Mouse (Mus musculus) cerebellum, adult 9-11 months (tissue): ENCODE measurements around the gene Rps29.

Experiments used
- DNase-seq: peaks from one replicate; pipeline ENCODE4 v3.0.0; 2022

Rps29 gene

DNA sequence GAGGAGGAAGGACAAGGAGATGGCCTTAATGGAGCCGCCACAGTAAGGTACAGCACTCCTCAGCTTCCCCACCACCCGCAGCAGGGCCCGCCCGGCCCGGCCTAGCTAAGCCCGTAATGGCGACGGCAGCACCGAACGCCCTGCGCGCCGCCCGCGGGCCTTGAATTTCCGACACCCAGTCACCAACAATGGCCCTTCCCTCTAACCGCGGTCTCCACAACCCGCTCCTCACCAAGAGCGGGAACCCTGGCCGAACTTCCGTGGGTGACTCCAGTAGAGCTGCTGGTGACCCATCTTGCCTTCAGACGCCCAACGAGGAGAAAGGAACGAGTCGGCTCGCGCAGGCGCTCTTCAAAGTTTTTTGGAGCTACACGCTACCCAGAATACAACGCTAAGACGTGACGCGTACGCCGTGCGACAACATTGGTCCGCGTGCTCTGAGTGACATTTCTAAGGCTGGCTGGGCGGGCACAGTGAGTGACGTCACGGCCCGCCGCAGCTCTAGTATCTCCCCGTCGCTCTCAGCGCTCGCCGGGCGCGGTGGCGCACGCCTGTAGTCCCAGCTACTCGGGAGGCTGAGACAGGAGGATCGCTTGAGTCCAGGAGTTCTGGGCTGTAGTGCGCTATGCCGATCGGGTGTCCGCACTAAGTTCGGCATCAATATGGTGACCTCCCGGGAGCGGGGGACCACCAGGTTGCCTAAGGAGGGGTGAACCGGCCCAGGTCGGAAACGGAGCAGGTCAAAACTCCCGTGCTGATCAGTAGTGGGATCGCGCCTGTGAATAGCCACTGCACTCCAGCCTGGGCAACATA, at the start of gene Rps29:
Rps29 (minus strand) TSS at position 422 of the 813 bp plus-strand sequence.
- peak; percentile 99 for DNase-seq

DNA sequence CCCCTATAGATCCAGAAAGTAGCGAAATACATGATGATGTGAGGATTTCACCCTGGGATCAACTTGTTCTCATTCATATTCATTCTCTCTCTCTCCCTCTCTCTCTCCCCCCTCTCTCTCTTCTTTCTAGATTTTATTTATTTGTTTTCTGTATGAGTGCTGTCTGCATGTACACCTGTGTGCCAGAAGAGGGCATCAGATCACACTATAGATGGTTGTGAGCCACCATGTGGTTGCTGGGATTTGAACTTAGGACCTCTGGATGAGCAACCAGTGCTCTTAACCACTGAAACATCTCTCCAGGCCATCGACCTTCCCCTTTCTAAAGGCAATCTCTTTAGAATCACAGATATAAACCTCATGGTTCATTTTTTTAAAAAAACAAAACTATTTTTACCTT, 49.5 kb upstream of the Rps29 start:
- no peak for DNase-seq

DNA sequence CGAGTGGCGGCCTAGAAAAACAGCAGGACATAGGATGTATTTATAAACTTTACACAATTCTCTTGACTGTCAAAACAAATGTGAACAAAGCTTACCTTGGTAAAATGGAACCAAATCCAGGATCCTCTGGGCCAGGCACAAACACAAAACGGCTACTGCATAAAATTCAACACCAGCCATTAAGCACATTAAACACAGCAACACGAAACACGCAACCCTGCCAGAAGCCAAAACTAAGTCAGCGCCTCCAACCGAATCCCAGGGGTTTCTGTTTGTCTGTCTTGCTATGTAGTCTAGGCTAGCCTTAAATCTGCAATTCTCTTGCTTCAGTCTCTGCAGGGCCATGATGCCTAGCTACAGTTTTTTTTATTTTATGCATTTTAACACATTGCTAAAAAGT, 48.9 kb upstream of the Rps29 start:
- no peak for DNase-seq

DNA sequence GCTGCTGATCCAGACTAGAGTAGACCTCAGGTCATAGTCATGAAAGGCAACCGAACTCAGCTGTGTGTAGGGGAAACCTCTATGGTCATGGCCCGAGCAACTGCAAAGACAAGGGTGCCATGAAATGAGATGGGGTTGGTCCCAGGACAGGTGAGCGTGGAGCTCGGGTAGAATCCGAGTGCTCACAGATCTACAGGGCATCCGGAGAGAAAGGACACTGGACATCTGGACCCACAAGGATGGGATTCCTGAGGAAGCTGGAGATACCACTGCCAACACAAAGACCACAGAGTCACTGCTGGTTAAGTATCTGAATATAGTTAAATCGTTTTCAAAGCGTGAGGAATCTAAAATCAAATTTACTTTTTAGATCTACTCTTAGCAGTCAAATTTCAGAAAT, 48.4 kb upstream of the Rps29 start:
- DNase-seq: no peak

DNA sequence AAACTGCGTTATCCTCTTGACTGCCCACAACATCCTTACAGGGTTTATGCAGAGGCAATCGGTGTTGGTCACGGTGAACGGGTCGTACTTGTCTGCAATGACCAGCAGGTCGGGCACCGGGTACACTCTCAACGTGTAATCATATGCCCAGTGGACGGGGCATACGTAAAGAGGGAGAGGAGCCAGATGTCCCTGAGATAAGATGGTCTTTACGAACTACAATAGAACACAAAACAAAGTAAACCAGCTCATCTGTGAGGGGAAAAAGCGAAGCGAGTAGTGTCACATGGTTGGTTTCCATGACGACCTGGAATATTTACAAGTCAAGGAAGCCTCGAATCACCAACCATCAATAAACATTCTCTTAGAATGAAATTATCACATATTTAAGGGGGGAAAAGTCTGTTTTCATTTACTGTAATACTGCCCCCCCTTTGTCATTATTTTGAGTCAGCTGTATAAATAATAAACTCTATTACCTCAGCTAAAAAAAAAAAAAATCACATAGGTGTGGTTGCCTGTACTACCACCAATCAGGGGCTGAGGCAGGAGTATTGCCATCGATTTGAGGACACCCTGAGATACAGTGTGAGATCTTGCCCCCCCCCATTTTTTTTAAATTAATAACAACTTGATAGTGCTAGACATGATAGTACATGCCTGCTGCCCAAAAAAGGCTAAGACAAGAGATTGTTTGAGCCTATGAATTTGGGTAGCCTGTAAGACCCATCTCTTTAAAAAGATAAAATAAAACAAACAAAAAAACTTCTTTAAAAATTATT, 45.3 kb upstream of the Rps29 start, which contains the start of gene Gm49384:
Gm49384 (minus strand) TSS at position 216 of the 782 bp plus-strand sequence.
- DNase-seq: no peak

DNA sequence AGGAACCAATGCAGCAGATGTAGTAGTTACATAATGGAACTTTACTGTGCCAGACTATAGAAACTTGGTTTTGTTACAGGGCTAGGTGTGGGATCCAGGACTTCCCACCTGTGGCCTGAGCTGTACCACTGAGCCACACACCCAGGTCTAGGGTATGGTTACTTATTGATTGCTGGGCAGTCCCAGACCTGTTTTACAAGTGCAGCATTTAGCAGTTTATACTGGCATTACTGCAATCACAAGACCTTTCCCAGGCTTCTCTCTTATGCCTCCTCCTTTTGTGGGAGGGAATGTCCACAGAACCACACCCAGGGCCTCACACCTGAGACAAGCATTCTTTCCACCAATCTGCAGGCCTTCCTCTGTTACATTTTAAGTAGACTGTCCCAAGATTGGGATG, 40.0 kb upstream of the Rps29 start:
- no peak for DNase-seq

DNA sequence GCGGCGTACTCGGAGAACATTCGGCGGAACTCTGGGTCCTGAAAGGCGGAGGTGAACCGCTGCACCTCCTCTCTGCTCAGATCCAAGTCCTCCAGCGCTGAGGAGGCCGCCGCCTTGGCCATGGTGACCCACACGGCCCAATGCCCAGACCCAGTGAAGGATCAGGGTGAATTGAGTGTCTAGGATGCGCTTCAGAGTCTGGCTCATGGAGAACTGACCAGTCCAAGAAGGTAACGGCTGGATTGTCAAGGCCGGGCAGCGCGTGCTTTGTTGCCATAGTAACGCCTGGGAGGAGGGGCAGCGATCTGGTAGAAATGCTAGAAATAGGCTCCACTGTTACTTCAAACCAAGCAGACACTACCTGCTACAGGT, 39.2 kb upstream of the Rps29 start, which contains the start of gene Dnaaf2:
Dnaaf2 (minus strand) TSS at position 266 of the 372 bp plus-strand sequence.
- DNase-seq: no peak

DNA sequence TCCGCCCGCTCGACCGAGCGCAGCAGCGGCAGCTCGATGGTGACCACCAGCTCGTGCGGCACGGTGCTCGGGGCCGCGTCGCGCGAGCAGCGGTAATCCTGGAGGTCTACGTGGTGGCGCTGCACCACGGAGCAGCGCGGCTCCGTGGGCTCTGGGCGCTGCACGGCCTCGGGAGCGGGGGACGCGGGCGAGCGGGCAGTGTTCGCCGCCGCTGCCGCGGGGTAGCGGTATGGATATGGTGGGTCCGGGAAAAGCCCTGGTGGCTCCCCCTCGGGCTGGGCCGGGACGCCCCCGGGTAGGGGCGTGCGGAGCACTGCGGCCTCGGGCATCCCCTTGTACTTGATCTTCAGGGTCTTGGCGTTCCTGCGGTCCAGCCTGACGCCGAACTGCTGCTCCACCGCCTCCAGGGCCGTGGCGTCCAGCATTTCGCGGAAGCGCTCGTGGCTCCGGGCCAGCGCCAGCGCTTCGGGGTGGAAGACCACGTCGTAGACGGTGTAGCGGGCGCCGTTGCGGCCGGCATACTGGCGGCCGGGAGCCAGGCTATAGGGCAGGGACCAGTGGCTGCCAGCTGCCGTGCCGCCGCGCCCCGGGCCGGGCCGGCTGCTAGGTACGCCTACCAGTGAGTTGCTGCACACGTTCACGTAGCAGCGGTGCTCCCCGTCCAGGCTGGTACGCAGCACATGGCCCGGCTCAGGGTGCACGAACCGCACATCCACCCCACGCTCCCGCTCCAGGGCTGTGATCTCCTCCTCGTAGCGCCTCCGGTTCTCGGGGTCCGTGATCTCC, 38.6 kb upstream of the Rps29 start:
- DNase-seq: peak; percentile 67

DNA sequence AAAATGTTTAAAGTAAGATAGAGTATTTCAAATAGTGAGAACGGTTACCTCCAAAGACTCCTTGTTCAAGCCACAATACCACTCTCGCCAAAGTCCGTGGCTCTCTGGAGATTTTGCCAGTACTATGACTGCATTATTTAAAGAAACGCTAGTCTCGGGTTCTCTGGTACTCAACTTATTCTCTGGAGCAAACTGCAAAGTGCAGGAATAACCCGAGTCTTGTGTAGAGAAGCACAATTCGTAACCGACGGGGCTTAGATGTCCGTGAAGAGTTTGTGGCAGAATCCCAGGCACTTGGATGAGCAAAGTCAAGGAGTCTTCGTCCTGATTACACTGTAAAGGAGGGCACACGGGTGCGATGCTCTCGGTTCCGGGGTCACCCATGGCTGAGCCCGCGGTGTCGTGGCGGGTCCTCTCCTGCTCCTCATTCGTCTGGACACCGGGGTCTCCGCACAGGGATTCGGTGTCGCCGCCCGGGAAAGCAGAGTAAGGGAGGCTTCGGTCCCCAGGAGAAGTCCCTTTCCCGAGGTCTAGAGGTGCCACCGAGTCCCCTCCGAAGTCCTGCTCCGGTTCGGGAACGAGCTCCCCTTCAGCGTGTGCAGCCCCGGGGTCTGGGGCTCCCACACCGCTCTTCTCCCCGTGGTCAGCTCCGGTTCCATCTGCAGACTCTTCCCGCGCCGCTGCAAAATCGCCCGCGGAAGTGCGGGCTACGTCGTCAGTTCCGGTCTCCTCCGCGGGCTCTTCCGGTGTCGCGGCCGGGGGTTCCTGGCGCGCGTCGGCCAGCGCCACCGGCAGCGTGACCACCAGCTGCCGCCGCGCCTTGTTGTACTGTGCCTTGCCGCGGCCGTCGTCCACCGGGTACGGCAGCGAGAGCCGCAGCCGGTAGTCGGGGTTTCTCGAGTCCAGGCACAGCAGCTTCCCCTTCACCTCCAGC, 37.7 kb upstream of the Rps29 start, which contains the start of gene Gm49383:
Gm49383 (minus strand) TSS at position 661 of the 934 bp plus-strand sequence.
- DNase-seq: peak; percentile 76

DNA sequence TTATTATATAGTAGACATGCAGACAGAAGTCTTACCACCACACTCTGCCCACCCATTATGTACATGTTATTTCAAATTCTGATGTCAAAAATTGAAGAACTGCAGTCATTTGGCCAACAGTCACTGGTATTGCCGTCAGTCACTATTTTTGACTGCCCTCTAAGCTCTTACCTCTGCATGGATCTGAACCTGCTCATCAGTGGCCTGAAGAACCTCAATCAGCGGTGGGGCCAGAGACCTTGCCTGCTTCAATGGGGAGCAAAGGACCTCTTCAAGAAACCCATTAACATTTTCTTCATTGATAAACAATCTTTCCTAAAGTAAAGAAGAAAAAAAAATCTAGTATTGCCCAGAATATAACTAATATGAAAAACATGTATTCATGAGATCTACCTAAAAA, 33.7 kb upstream of the Rps29 start:
- no peak for DNase-seq

DNA sequence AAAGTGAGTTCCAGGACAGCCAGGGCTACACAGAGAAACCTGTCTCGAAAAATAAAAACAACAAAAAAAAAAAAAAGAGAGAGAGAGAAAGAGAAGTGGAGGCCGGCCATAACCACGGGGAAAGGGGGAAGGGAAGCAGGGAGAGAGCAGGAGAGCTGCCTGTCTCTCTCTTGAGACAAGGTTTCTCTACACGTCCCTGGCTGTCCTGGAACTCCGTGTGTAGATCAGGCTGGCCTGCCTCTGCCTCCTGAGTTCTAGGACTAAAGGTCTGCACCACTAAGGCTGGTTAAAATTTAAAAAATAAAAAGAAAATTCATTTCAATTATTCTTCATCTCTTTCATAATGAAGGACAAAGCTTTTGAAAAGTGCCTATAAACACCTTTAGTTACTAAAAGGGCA, 32.4 kb upstream of the Rps29 start:
- no peak for DNase-seq

DNA sequence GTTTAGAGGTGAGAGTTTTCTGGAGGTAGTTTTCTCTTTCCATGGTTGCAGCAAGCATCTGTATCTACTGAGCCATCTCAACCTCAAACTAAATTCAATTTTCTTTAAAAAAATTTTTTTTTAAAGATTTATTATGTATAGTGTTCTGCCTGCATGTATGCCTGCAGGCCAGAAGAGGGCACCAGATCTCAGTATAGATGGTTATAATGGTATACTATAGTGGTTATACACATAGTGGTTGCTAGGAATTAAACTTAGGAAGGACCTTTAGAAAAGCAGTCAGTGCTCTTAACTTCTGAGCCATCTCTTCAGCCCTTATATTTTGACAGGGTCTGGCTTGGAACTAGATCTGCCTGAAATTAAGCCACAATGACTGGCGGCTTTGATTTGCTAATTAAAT, 31.5 kb upstream of the Rps29 start:
- no peak for DNase-seq

DNA sequence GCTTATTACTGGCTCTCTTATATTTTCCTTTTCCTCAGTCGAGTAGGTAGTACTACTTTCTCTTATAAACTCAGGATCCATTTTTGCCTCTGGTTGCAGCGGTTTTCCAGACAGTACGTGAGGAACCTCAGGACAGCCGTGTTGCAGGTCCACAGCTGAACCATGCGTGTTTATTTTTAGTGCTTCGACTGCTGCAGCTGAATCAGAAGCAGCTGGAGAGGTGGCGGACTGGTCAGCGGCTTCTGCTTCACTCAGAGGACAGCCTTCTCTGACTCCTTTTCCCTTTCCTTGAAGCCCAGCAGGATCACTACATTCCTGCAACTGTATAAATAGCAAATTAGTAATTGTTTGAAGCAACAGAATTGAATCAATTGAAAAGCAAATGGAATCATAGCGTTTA, 31.1 kb upstream of the Rps29 start:
- no peak for DNase-seq

DNA sequence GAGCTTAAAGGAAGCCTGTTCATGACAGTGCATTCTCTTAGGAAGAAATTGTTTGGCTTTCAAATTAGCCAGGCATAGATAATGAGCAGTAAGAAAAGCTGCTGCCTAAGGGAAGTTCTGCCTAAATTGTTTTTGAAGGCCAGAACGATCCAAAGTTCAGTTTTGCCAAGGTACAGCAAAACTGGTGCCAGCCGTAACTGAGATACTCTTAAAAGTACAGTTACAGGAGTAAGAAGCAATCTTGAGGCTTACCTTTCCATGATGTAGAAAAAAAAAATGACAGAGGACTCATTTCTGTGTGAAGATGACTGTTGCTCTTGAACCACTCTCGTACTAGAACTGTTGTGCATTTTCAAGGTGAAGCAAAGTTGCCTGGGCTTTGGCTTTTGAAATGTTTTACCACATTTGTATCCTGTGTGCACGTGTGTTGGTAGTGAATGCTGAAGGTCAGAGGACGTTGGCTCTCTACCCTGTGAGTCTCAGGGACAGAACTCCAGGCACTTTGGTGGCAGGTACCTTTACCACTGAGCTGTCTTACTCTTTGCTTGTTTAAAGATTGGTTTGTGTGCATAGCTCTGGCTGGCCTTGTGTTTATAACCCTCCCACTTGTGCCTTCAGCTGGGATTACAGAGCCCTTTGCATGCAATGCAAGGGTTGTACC, 28.0 kb upstream of the Rps29 start:
- DNase-seq: no peak

DNA sequence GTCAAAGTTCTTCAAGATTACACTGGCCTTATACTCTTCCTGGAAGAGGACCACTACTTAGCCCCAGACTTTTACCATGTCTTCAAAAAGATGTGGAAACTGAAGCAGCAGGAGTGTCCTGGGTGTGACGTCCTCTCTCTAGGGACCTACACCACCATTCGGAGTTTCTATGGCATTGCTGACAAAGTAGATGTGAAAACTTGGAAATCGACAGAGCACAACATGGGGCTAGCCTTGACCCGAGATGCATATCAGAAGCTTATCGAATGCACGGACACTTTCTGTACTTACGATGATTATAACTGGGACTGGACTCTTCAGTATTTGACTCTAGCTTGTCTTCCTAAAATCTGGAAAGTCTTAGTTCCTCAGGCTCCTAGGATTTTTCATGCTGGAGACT, 26.4 kb upstream of the Rps29 start:
- DNase-seq: no peak

DNA sequence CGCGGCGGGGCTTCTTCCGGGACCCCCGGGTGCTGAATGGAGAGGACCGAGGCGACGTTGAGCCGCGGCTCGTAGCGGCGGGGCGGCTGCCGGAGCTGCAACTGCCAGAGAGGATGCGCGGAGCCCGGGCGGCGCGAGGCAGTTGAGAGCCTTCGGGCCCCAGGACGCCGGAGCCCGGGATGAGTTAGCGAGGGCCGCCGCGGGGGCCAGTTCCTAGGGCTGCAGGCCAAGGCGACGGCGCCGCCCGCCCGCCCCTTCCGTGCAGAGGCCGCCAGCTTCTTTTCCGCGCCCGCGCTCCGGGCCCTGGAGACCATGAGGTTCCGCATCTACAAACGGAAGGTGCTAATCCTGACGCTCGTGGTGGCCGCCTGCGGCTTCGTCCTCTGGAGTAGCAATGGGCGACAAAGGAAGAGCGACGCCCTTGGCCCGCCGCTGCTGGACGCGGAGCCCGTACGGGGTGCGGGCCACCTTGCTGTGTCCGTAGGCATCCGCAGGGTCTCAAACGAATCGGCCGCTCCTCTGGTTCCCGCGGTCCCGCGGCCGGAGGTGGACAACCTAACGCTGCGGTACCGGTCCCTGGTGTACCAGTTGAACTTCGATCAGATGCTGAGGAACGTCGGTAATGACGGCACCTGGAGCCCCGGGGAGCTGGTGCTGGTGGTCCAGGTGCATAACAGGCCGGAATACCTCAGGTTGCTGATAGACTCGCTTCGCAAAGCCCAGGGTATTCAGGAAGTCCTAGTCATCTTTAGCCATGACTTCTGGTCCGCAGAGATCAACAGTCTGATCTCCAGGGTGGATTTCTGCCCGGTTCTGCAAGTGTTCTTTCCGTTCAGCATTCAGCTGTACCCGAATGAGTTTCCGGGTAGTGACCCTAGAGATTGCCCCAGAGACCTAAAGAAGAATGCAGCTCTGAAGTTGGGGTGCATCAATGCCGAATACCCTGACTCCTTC, 25.6 kb upstream of the Rps29 start:
- DNase-seq: no peak

DNA sequence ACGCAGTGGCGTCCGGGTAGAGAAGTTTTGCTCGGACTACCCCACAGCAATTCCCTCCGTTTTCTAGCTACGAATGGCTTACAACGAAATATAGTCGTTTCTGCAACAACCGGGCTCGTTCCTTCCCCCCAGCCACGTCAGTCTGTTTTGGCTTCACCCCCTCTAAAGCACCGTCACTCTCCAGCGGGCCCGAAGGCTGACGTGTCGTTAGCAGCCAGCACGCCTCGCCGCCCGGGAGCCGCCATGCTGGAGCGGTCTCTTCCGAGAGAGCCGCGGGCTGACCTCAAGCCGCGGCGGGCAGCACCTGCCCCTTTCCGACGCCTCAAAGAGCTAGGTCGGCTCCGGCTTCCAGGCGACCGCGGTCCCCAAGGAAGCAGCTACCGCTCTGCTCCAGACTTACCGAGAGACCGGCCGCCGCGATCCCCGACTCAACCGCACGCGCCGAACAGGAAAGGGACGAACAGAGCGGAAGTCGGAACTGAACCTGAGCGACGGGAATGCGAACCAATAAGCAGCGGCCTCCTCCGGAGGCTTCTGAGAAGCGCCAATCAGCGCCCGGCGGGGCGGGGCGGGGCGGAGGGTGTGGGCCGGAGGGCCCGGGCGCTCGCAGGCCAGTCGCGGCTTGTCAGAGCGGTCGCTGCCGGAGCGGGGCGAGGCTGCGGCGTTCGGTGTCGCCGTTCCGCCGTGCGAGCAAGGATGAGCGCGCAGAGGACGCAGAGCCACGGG, 24.8 kb upstream of the Rps29 start, which contains the start of the genes Rpl36al and Mgat2:
Rpl36al (minus strand) TSS at position 501 of the 726 bp plus-strand sequence.
Mgat2 (plus strand) TSS at position 575 of the 726 bp plus-strand sequence.
- DNase-seq: peak; percentile 98

DNA sequence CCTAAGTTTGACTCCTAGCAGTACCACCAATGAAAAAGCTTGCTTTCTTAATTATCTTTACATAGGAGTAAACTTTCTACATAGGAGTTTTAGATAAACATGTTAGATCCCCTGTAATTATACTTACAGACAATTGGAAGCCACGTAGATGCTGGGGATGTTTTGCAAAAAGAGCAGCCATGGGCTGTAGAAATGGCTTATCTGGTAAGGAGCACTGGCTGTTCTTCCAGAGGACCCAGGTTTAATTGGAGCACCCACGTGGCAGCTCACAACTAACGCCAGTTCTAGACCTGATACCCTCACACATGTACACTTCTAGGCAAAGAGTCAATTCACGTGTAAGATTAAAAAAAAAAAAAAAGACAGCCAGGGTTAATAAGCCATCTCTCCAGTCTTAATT, 22.8 kb upstream of the Rps29 start:
- no peak for DNase-seq

DNA sequence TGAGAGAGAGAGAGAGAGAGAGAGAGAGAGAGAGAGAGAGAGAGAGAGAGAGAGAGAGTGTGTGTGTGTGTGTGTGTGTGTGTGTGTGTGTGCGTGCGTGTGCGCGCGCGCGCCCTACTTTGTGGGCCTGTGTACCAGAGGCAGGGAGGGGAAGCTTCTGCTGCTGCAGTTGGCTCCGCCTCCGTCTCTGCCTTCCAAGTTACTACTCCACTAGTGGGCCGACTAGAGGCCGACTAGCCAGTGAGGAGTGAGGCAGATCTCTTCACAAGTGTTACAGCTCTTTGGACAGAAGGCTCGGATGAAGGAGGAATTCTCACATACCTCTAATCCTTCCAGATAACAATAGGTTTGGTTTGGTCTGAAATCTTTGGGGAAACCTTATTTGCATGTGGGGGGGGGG, 20.4 kb upstream of the Rps29 start:
- DNase-seq: no peak
